Mouse (Mus musculus) liver, adult 2 months (tissue): Measurements from ENCODE around the gene Mex3d.

ENCODE experiments used
- CTCF ChIP-seq: fragments of 200-500 bp; IDR thresholded peaks from 2 replicates; pipeline ENCODE4 v1.5.1; 2011; ENCODE audit warnings: low read depth, low read length, control low read depth
- POLR2A ChIP-seq: fragments of 200-500 bp; IDR thresholded peaks from 2 replicates; pipeline ENCODE4 v1.6.1; 2011; ENCODE audit warnings: low read length, control low read depth; ENCODE audit not compliant: insufficient read depth; ENCODE audit errors: extremely low read depth

DNA sequence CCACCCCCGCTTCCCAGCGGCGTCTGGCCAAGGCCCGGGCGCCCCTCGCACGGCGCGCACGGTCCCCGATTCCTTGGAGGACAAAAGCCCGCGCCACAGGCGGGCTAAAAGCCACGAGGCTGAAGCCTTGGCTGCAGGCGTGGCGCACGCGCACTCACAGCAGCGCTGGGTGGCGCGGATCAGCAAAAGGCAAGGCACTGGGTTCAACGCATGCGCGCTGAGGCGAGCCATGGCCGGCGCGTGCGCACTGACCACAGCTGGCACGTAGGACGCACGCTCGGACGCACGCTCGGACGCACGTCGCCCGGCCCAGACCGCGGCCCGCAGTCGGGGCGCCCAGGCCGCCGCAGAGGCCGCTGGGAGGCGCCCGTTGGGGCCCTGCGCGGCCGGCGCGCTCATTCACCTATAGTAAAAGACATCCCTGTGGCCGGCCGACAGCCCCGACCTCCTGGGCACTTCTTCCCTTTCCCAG lies 11.3 kb upstream of the Mex3d start:
- TF ChIP-seq POLR2A (0 out of 2 replicates have a peak, but pooled peaks have one; percentile 2), CTCF (no peak)
